Mouse (Mus musculus): Measurements from ENCODE around the gene Rabl3. TPM values are rescaled to one million over a fixed set of nuclear protein-coding genes. Genes with fewer than 3 reads are reported as not detected.
A peak's percentile ranks its signal among the peaks of the same experiment; 100 is the strongest.

The Rabl3 gene
- total and polyA plus RNA-seq, 3 experiments: 7.3 to 13.5 TPM; not detected in 1

- Histone ChIP-seq H3K9me3 (replicated peaks; ENCODE audit: insufficient read depth, low read length) (no peaks in the 10 kb centered on the region), H3K4me3 (ENCODE audit: control insufficient read depth in 1 of 2, insufficient read depth in 1 of 2, low read depth in 2 of 2, low read length in 2 of 2) (no peak overlapping the region), H3K4me1 (ENCODE audit: control insufficient read depth in 1 of 2, insufficient read depth in 2 of 2, low read length in 2 of 2) (no peaks in the 10 kb centered on the region), H3K36me3 (ENCODE audit: control insufficient read depth in 1 of 2, insufficient read depth in 2 of 2, low read length in 2 of 2) (no peaks in the 10 kb centered on the region; a peak in 1 of 4 replicates), H3K9ac (ENCODE audit: control insufficient read depth, low read depth, low read length, poor library complexity, severe bottlenecking) (no peak overlapping the region), H3K27ac (ENCODE audit: control insufficient read depth, low read depth, low read length) (no peak overlapping the region), H3K79me2 (ENCODE audit: control insufficient read depth, insufficient read depth, low read length, poor library complexity) (no peaks in the 10 kb centered on the region), H3K27me3 (ENCODE audit: control insufficient read depth in 1 of 2, insufficient read depth in 2 of 2, low read length in 2 of 2) (no peaks in the 10 kb centered on the region)
- DNase-seq (ENCODE audit: low read depth, low spot score): no peak
- no peak for TF ChIP-seq GATA1 (IDR thresholded peaks at IDR 0.05; ENCODE audit: low read depth, low read length)
- peak in 1 of 3 experiments; percentile 6; a peak in 1 of 6 replicates for TF ChIP-seq CTCF (IDR thresholded peaks at IDR 0.05 in 2 of 3, conservative IDR thresholded peaks at IDR 0.05 in 1 of 3; ENCODE audit: control insufficient read depth in 1 of 3, insufficient read depth in 1 of 3, low read depth in 2 of 3, low read length in 3 of 3, poor library complexity in 1 of 3, severe bottlenecking in 1 of 3)
Observed at GRCm38 (mm10) chr16:37504517-37504916, 35.2 kb upstream of the Rabl3 start.

GRCm38 (mm10) chr16:37506751-37507150, 32.9 kb upstream of the Rabl3 start:
- Histone ChIP-seq H3K9me3 (replicated peaks; ENCODE audit: insufficient read depth, low read length) (no peaks in the 10 kb centered on the region), H3K4me3 (ENCODE audit: control insufficient read depth in 1 of 2, insufficient read depth in 1 of 2, low read depth in 2 of 2, low read length in 2 of 2) (no peak overlapping the region), H3K79me2 (ENCODE audit: control insufficient read depth, insufficient read depth, low read length, poor library complexity) (no peaks in the 10 kb centered on the region), H3K36me3 (ENCODE audit: control insufficient read depth in 1 of 2, insufficient read depth in 2 of 2, low read length in 2 of 2) (no peaks in the 10 kb centered on the region; a peak in 1 of 4 replicates), H3K9ac (ENCODE audit: control insufficient read depth, low read depth, low read length, poor library complexity, severe bottlenecking) (no peak overlapping the region), H3K4me1 (ENCODE audit: control insufficient read depth in 1 of 2, insufficient read depth in 2 of 2, low read length in 2 of 2) (no peaks in the 10 kb centered on the region), H3K27ac (ENCODE audit: control insufficient read depth, low read depth, low read length) (no peak overlapping the region), H3K27me3 (ENCODE audit: control insufficient read depth in 1 of 2, insufficient read depth in 2 of 2, low read length in 2 of 2) (no peaks in the 10 kb centered on the region)
- TF ChIP-seq JUND (IDR thresholded peaks at IDR 0.05; ENCODE audit: low read depth, low read length): no peak
- no peak for TF ChIP-seq MAZ (IDR thresholded peaks at IDR 0.05; ENCODE audit: low read depth, low read length)
- TF ChIP-seq MEF2A (IDR thresholded peaks at IDR 0.05; ENCODE audit: extremely low read depth, insufficient replicate concordance, low read depth, low read length, poor library complexity, severe bottlenecking): no peak
- TF ChIP-seq EP300 (IDR thresholded peaks at IDR 0.05; ENCODE audit: low read depth in 1 of 2, low read length in 2 of 2): no peak
- TF ChIP-seq SMC3 (IDR thresholded peaks at IDR 0.05; ENCODE audit: low read depth, low read length): no peak
- DNase-seq (ENCODE audit: low read depth, low spot score): no peak

- Histone ChIP-seq H3K27me3 (ENCODE audit: control insufficient read depth in 1 of 2, insufficient read depth in 2 of 2, low read length in 2 of 2) (no peaks in the 10 kb centered on the region), H3K9ac (ENCODE audit: control insufficient read depth, low read depth, low read length, poor library complexity, severe bottlenecking) (no peak overlapping the region), H3K9me3 (replicated peaks; ENCODE audit: insufficient read depth, low read length) (no peaks in the 10 kb centered on the region), H3K27ac (ENCODE audit: control insufficient read depth, low read depth, low read length) (no peak overlapping the region), H3K79me2 (ENCODE audit: control insufficient read depth, insufficient read depth, low read length, poor library complexity) (no peaks in the 10 kb centered on the region), H3K4me3 (ENCODE audit: control insufficient read depth in 1 of 2, insufficient read depth in 1 of 2, low read depth in 2 of 2, low read length in 2 of 2) (no peak overlapping the region), H3K36me3 (ENCODE audit: control insufficient read depth in 1 of 2, insufficient read depth in 2 of 2, low read length in 2 of 2) (peaks cover 0 to 8% of the 10 kb centered on the region in 2 experiments; a peak in 2 of 4 replicates), H3K4me1 (ENCODE audit: control insufficient read depth in 1 of 2, insufficient read depth in 2 of 2, low read length in 2 of 2) (no peaks in the 10 kb centered on the region)
- TF ChIP-seq KAT2A (conservative IDR thresholded peaks at IDR 0.05; ENCODE audit: low read depth, low read length): no peak
- TF ChIP-seq SMC3 (IDR thresholded peaks at IDR 0.05; ENCODE audit: low read depth, low read length): no peak
- TF ChIP-seq MYC (IDR thresholded peaks at IDR 0.05; ENCODE audit: low read depth, low read length): no peak
- TF ChIP-seq TCF12 (IDR thresholded peaks at IDR 0.05; ENCODE audit: low read depth, low read length): no peak
- no peak for TF ChIP-seq MYB (IDR thresholded peaks at IDR 0.05; ENCODE audit: low read depth, low read length)
- no peak for TF ChIP-seq MAZ (IDR thresholded peaks at IDR 0.05; ENCODE audit: low read depth, low read length)
- TF ChIP-seq RCOR1 (IDR thresholded peaks at IDR 0.05; ENCODE audit: low read depth, low read length): no peak
- no peak for TF ChIP-seq ETS1 (IDR thresholded peaks at IDR 0.05; ENCODE audit: low read depth, low read length)
- TF ChIP-seq TAL1 (IDR thresholded peaks at IDR 0.05; ENCODE audit: low read length): no peak
- no peak for TF ChIP-seq UBTF (IDR thresholded peaks at IDR 0.05; ENCODE audit: borderline replicate concordance, insufficient read depth, low read depth, low read length)
- TF ChIP-seq JUND (IDR thresholded peaks at IDR 0.05; ENCODE audit: low read depth, low read length): no peak
- TF ChIP-seq ZMIZ1 (IDR thresholded peaks at IDR 0.05; ENCODE audit: low read depth, low read length): no peak
- TF ChIP-seq MAX (IDR thresholded peaks at IDR 0.05; ENCODE audit: low read length): no peak
- TF ChIP-seq POLR2A (IDR thresholded peaks at IDR 0.05; ENCODE audit: control insufficient read depth in 1 of 2, insufficient read depth in 1 of 2, low read depth in 1 of 2, low read length in 2 of 2, poor library complexity in 1 of 2): no peak
- no peak for TF ChIP-seq EP300 (IDR thresholded peaks at IDR 0.05; ENCODE audit: low read depth in 1 of 2, low read length in 2 of 2)
- no peak for TF ChIP-seq NELFE (IDR thresholded peaks at IDR 0.05; ENCODE audit: low read depth, low read length)
- no peak for TF ChIP-seq RAD21 (IDR thresholded peaks at IDR 0.05; ENCODE audit: low read depth, low read length)
- TF ChIP-seq USF2 (IDR thresholded peaks at IDR 0.05; ENCODE audit: borderline replicate concordance in 1 of 2, insufficient read depth in 1 of 2, low read depth in 1 of 2, low read length in 2 of 2): no peak
- no peak for DNase-seq (ENCODE audit: low read depth, low spot score)
Observed at GRCm38 (mm10) chr16:37511489-37511888, 28.2 kb upstream of the Rabl3 start.

All from MEL (cell line).